8 mouse cellular contexts compared by ENCODE assay signal in genomic region chr13:36726951-36727778, GRCm38 (mm10). TPM values are rescaled to one million over a fixed set of nuclear protein-coding genes. Genes with fewer than 3 reads are reported as not detected.
DNase-seq lines count a peak whose midpoint lies in the region; ATAC-seq lines count a peak whose summit lies in the region.

No protein-coding gene starts in this region.

- peaks cover 90% of the 10 kb centered on the region for H3K27me3 ChIP-seq in embryonic facial prominence, embryonic 12.5 days
- H3K27me3 ChIP-seq in liver, embryonic 15.5 days = peaks cover 98% of the 10 kb centered on the region

- H3K27ac ChIP-seq in embryonic facial prominence, embryonic 12.5 days = no peak overlapping the region
- no peak overlapping the region for H3K27ac ChIP-seq in liver, embryonic 15.5 days (replicated peaks)

- H3K4me3 ChIP-seq in embryonic facial prominence, embryonic 12.5 days = peak overlapping the region; percentile 35
- peak overlapping the region; percentile 31 for H3K4me3 ChIP-seq in liver, embryonic 15.5 days (replicated peaks)

- ATAC-seq in embryonic facial prominence, embryonic 12.5 days (ENCODE audit: insufficient number of reproducible peaks, insufficient read depth, low FRiP score, low TSS enrichment) = no peak
- peak; percentile 18; the same call in 1 of the 2 replicates for ATAC-seq in liver, embryonic 15.5 days (ENCODE audit: insufficient read depth)

- peak overlapping the region; percentile 33; the same call in 1 of the 2 replicates for H3K9ac ChIP-seq in embryonic facial prominence, embryonic 12.5 days
- H3K9ac ChIP-seq in liver, embryonic 15.5 days = no peak overlapping the region

- intact Hi-C loops in gastrocnemius, postnatal 14 days (cut with DNase I; ENCODE audit: low total_unique reads) = no loop called here

- under 1% methylated on average over 34 of the region's 34 CpGs for WGBS in embryonic facial prominence, embryonic 12.5 days
- whole genome bisulfite sequencing in liver, embryonic 15.5 days (ENCODE audit: insufficient replicate concordance) = 1% methylated on average over 34 of the region's 34 CpGs

- peak; percentile 14 for DNase-seq in gastrocnemius, postnatal 14 days
- DNase-seq in gastrocnemius, adult 18-20 months (ENCODE audit: low spot score) = no peak
- DNase-seq in Muller cell, postnatal 12 days (ENCODE audit: inconsistent ontology term) = peak; percentile 37
- peak; percentile 56 for DNase-seq in induced T-regulatory cell, adult 2 months (ENCODE audit: low read depth)
- peak; percentile 72 to 76 for DNase-seq in right cerebral cortex, adult 2 months (ENCODE audit: low spot score in 2 of 2)
- no peak for DNase-seq in ovary, postnatal 10 days (ENCODE audit: low spot score)

- no peaks in the 10 kb centered on the region for H3K36me3 ChIP-seq in embryonic facial prominence, embryonic 12.5 days
- H3K36me3 ChIP-seq in liver, embryonic 15.5 days (replicated peaks) = no peaks in the 10 kb centered on the region

- peaks cover 22% of the 10 kb centered on the region for H3K4me1 ChIP-seq in embryonic facial prominence, embryonic 12.5 days
- peaks cover 26% of the 10 kb centered on the region for H3K4me1 ChIP-seq in liver, embryonic 15.5 days (replicated peaks)

- H3K4me2 ChIP-seq in embryonic facial prominence, embryonic 12.5 days (replicated peaks) = peak overlapping the region; percentile 52
- peak overlapping the region; percentile 42 for H3K4me2 ChIP-seq in liver, embryonic 15.5 days

- H3K9me3 ChIP-seq in embryonic facial prominence, embryonic 12.5 days = no peaks in the 10 kb centered on the region
- no peaks in the 10 kb centered on the region for H3K9me3 ChIP-seq in liver, embryonic 15.5 days (replicated peaks)

RNA-seq across cellular contexts. Expression of gene Nrn1, which starts 7.8 kb away (rescaled TPM):
- 1 to 10 TPM; 1.5 to 1.7 TPM for total RNA-seq in gastrocnemius, postnatal 14 days (2021)
- total RNA-seq in gastrocnemius, adult 18-20 months (2021) = 1 to 10 TPM in 1 of 2 experiments, under 1 TPM in 1; 0.55 to 1.1 TPM
- 5.2 and 7.1 TPM in 2 replicates for polyA plus RNA-seq in embryonic facial prominence, embryonic 12.5 days (2016; fragmentation: Nextera tagmentation; extraction: Ambion mirVana)
- polyA plus RNA-seq in liver, embryonic 15.5 days (2015; fragmentation: Nextera tagmentation; extraction: Ambion mirVana) = 51.6 and 54.6 TPM in 2 replicates

Comparison
In these comparisons a context has a peak if more than half of its experiments do, and no peak if none do; other contexts are left out.
1. DNase-seq: peak in gastrocnemius, postnatal 14 days (single experiment), Muller cell, postnatal 12 days (single experiment), induced T-regulatory cell, adult 2 months (single experiment) and right cerebral cortex, adult 2 months (2 of 2); none in gastrocnemius, adult 18-20 months (single experiment) and ovary, postnatal 10 days (single experiment).